Mouse (Mus musculus): ENCODE data around the gene Ctsd.

The Ctsd gene

DNA sequence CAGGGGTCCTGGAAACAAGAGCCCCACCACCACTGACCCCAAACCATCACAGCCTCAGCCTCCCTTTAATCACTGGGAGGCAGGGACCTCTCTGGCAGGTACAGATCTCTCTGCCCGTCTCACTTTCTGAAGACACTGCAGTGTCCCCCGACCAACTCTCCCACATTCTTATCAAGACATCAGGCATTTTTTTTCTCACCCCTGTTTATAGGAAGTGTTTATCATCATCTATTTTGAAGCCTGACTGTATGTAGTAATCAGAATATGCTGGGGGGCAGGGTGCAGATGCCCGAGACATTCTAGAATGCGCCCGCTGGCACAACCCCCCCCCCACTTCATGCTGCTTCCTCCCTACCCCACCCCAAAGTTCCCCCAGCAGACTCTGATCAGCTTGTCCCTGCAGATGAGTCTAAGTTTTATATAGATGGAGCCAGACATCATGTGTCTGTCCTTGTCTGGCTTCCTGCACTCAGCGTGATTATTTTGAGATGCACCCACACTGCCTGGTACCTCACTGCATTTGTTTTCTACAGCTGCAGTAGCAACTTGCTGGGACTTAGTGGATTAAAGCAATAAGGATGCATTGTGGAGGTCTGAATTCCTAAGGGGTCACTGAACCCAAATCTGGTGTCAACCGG, 12.4 kb upstream of the Ctsd start:
- no peak for DNase-seq (ENCODE audit: low spot score in 2 of 2)

DNA sequence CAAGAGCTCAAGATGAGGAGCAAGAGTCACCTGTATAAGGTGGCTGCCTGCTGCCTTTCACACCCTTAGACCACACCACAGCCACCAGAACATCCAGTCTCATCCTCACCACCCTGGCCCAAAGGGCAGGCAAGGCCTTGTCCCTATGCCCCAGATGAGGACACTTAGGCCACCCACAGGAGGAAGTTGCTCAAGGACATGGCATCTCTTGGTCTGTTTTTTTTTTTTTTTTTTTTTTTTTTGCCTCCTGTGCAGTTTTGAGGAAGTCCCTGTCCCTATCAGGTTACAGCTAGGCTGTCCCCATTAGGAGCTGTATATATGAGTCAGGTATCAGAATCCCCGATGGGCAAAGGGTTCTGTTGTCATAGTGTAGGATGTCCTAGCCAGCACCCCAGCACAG, 11.4 kb upstream of the Ctsd start:
- DNase-seq (ENCODE audit: low spot score in 2 of 2), result no peak

DNA sequence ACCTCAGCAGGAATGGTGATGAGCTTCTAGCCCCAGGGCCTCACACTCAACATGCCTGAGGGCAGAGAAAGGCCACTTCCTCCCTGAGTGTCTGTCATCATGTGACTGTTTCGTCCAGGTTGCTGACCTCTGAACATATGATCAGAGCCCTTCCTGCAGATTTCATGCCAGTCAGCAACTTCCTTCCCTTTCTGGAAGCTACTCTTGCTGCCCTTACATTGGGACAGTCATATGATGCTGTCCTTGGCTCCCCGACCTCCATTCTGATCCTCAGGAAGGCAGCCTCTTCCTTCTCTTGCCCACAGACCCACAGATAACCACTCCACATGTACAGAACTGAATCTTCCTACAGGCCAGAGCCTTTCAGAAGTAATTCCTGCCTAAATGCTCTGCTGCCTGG, 10.2 kb upstream of the Ctsd start:
- DNase-seq (ENCODE audit: low spot score in 2 of 2), result peak; percentile 43 to 60

DNA sequence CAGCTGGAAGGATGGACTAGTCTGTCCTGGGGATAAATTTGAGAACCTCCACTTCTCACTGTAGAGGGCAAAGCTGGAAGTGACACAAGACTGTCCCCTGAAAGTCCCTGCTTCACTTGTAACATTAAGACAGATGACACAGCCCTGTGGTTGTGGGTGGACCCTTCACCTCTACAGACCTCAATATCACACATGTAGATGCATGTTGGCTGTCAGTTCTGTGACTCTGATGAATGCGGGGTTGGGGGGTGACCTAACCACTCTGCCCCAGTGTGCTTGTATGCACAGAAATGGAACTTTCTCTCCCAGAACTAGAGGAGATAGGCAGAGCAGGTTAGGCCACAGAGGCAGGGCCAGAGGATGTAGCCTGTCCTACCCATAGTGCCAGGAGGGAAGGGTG, 8.8 kb upstream of the Ctsd start:
- no peak for DNase-seq (ENCODE audit: low spot score in 2 of 2)

DNA sequence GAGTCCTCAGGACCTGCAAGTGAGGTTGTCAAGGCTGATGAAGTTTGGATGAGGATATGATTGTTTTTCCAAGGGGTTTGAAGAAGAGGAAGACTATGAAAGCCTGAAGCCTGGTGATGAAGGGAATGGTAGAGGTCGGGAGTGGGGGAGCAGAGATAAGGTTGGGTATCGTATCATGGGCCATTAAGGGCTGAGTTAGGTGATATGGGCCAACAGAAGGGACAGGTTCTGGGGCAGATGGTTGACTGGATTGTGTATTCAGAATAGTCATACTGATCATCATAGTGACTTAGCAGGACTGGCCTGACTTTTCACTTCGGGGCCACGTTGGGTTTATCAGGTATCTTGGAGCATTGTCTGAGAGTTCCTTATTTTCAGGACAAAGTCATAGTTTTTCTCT, 7.6 kb upstream of the Ctsd start:
- DNase-seq (ENCODE audit: low spot score in 2 of 2), result no peak

DNA sequence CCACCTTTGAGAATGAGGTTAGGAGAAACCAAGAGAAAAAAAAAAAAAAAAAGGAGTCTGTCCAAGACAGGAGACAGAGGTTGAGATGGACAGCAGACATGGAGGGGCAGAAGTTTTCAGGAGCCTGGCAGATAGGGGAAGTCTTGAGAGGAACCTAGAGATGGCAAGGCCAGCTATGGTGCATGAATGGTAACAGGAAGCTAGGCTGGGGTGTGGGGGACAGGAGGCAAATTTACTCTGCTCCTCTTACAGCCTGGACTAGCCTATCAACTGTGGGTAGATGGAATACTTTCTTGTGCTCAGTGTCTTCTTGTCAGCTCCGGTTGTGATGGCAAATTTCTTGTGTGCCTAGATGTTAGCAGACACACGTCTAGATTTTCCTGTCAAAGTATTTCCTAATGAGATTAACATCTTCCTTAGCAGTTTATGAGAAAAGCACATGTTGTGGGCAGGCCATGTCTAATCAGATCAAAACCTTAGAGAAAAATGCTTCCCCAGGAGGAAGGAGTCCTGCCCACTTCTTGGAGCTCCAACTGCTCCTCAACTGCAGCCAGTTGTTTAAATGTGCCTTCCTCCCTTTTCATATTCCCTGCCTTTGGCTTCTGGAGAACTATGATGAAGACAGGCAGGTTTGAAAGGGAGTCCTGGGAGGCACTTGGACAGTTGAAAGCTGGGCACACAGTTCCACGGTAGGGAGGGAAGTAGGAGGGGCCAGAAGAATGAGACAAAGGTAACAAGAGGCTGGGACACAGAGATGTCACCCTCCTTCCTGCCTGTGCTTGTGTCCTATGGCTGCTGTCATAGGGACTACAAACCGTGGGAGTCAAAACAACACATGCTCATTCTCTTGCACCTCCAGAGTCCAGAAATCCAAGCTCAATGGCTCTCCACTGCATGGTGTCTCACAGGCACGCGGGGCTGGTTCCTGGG, 6.7 kb upstream of the Ctsd start:
- DNase-seq (ENCODE audit: low spot score in 2 of 2), result peak in 1 of 2 experiments; percentile 70

DNA sequence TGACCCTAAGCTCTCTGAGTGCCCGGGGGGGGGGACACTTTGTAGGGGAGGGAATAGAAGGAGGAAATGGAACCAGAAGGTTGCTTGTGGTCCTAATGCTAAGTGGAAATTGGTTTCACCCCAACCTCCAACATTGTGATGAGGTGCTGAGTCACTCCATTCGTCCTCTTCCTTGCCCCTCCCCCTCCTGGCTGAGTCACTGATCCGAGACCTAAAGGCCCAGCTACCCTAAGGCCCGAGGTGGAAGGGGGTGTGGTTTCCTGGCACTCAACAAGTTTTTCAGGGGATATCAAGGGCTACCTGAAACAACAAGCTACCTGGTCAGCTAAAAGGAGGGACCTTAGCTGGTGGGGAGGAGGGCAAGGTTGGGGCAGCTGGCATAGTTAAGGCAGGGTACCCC, 5.4 kb upstream of the Ctsd start:
- DNase-seq (ENCODE audit: low spot score in 2 of 2), result no peak

DNA sequence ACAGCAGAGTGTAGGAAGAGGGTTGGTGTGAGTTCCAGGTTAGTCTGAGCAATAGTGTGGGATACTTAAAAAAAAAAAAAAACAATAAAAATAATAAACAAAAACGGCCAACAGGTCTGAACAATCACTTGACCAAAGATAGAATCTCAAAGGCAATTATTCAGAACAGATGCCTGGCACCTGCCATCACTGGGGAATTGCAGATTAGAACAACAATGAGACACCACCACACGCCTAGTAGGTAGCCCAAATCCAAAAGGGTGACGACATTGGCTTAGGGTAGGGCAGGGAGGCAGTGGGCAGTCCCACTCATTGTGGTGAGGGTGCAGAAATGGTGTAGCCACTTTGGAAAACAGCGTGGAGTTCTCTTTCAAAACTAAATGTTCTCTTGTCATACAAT, 3.8 kb upstream of the Ctsd start:
- no peak for DNase-seq (ENCODE audit: low spot score in 2 of 2)

DNA sequence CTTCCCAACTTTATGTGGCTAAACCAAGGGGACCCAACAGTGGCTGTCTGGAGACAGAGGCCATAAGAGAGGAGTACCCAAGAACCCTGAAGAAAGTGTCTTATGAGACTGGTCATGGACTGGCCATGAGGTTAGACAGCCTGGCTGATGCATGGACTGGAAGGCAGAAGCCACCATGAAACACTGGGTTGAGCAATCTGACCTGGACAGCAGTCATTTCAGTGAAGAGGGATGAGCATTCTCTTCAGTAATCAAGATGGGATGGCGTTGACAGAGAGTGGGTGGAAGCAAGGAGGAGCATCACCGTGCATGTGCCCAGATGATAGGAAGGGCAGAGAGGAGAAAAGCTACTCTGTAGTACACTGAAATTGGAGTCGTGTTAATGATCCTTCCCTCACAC, 3.3 kb upstream of the Ctsd start:
- no peak for DNase-seq (ENCODE audit: low spot score in 2 of 2)

DNA sequence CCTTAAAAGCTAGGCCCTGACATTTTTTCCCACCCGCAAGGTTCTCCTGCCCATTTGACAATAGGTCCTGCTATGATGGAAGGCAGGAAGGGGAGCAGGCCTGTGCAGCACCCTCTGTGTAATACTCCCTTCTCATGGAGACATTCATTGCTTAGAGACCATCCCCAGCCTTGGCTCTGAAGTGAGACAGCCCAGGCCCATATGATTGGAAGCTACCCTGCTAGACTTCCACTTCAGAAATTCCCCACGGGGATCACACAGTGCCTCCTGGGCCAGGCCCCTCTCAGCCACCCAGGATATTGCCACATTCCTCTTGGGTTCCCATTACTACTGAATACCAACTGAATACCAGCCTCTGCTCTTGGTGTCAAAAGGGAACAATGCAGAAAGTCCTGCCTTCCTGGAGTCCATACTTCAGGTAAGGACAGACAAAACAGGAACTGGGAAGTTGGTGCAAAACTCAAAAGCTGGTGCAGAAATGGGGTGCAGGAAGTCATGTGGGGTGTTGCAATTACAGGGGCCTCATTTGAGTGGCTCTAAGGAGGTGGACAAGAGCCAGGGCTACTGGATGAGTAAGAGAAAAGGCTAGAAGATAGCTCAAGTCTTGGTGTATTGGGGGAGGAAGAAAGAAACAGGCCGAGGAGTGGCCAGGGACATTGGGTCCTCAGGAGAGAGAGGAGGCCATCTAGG, 2.3 kb upstream of the Ctsd start:
- DNase-seq (ENCODE audit: low spot score in 2 of 2), result no peak

DNA sequence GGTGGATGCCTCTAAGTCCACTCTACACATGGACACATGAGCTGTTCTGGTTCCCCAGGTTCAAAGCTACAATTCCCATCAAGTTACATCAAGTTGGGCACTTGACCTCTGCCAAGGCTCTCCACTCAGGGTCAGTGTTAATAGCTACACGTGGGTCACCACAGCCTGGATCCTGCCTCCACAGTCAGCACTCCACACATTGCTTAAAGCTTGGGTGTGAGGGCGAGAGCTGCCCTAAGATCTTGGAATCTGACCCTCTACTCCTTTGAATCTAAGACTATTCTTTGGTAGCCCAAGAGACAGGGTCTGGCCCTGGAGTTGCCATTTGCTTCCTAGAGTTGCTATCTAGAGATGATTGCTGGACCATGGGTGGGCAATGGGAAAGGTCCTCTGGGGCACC, 902 bp upstream of the Ctsd start:
- no peak for DNase-seq (ENCODE audit: low spot score in 2 of 2)

DNA sequence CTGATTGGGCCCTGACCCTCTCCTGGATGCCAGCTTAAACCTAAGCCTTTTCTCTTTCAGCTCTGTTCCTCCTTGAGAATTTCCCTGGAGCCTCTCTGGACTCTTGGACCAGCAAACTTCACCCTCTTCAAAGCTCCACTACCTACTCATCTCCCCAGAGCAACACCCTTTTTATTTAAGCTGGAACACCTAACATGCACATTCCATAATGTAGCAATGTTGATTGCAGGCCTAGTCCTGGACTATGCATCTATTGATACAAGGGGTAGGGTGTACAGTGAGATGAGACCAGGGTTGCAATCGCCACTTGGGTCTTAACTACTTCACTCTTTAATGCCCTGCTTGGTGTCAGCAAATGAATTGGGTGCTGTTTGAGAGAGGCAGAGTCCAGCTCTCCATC, 360 bp upstream of the Ctsd start:
- no peak for DNase-seq (ENCODE audit: low spot score in 2 of 2)

DNA sequence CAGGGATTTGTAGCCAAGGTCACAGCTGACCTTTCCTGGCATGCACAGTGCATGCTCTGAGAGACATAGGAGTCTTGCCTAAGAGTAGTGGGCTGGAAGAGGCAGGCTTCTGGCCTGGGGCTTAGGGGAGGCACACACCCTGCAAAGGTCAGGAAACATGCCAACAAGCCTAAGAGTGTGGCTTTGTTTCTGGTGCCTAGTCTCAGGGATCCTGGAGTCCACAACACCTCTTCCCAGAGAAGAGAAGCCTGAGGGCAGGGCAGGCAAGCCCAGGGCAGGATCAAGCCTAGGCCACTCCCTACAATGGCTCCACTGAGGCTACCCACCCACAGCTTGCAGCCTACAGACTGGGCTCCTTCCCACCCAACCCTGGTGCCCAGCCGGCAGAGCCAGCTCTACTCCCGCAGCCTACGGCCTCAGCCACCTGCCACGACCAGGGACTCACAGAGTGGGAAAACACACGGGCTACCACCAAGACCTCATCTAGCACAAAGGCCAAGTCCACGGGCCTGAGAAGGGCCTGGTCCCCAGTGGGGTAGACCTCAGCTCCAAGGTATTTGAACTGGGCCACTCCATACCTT, 1.1 kb downstream of the Ctsd start:
- no peak for DNase-seq (ENCODE audit: low spot score in 2 of 2)

DNA sequence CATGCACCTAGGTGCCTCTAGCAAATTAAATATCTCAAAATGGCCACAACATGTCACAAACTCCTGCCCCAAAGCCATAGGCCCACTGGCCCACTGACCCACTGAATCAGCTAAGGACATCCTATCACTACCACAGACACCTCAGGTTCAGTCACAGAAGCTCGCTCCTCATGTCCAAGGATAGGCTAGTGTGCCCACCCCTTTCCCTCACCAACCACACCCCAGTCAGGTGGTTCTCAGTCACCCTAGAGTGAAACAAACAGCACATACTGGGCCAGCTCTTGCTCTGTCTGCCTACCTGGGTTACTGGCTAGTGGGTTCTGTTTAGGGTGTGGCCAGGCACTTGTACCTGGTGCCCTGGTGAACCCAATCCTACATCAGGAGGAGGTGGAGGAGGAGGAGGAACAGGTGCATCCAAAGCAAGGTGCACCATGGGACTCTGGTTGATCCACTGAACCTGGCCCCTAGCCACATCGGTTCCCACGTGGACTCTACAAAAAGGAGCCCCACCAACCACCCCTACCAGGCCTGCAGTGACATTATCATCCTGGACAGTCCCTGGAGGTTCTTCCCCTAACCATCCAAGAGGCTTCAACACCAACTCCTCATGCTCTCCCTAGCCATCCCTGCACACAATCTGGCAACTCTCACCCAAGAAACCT, 2.0 kb downstream of the Ctsd start:
- DNase-seq (ENCODE audit: low spot score in 2 of 2), result no peak

DNA sequence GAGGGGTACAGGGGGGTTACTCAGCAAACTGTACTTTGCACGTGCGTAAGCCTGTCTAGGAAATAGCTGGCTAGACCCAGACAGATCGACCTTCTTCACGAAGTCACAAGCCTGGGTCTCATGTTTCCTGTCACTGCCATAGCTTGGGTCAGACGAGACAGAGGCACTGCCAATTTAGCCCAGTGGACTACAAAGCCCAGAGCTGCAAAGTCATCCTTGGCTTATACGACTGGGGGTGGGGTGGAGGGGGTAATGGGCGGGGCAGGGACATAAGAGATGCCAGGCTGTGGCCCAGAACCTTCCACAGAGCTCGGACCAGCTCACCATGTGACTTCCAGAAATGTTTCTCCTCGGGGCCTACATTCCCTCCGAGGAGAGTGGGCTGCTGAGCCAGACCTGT, 3.5 kb downstream of the Ctsd start:
- DNase-seq (ENCODE audit: low spot score in 2 of 2), result no peak

DNA sequence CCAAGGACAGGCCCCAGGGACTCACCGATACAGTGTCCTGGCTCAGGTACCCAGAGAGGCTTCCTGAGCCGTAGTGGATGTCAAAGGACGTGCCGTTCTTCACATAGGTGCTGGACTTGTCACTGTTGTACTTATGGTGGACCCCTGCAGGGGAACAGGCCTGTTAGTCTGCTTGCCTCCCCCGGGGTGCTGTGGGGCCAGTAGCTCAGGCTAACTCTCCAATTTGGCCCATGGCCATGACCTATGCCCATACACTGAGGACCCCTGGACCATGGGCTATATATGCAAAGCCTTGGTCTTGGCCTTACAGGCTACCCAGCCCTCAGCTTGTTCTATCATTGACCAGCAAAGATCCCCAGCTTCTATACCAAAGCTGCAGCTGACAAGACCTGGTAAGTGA, 5.3 kb downstream of the Ctsd start, which contains the start of gene Gm49369:
Gene Gm49369, minus strand, starts transcription at position 101 of the 400 bp plus-strand sequence.
- DNase-seq (ENCODE audit: low spot score in 2 of 2), result no peak

DNA sequence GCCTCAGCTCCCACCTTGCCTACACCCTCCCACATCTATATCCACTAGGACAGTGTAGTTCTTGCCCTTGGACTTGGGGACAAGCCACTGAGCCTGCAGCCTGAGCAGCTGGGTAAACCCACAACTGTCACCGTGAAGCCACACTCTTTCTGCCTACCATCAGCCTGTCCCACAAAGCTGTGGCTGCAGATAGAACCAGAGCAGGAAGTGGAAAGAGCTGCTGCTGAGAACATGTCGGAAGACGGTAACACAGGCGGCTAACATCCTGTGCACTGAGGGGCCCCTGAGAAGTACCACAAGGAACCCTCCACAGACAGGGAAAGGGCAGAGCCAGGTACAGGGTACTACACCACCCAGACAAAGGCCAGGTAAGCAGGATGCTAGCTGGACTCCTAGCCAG, 6.7 kb downstream of the Ctsd start:
- no peak for DNase-seq (ENCODE audit: low spot score in 2 of 2)

DNA sequence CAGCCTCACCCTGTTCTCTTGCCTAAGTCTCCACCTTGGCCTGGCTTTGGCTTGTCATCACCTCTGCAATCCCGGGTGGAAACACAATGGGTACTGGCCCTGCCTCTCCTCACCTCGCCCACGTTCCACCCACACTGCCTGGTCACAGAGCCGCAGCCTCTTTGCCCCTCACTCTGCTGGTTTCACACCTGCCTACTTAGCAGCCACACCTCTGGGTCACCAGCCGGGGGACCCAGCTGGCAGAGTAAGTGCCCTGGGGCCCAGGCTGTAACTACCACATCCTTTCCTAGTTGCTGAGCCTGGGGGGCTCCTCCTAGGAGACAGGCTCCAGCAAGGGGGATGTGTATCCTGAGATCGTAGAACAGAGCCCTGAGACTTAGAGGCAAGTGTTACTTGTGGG, 8.7 kb downstream of the Ctsd start:
- no peak for DNase-seq (ENCODE audit: low spot score in 2 of 2)

DNA sequence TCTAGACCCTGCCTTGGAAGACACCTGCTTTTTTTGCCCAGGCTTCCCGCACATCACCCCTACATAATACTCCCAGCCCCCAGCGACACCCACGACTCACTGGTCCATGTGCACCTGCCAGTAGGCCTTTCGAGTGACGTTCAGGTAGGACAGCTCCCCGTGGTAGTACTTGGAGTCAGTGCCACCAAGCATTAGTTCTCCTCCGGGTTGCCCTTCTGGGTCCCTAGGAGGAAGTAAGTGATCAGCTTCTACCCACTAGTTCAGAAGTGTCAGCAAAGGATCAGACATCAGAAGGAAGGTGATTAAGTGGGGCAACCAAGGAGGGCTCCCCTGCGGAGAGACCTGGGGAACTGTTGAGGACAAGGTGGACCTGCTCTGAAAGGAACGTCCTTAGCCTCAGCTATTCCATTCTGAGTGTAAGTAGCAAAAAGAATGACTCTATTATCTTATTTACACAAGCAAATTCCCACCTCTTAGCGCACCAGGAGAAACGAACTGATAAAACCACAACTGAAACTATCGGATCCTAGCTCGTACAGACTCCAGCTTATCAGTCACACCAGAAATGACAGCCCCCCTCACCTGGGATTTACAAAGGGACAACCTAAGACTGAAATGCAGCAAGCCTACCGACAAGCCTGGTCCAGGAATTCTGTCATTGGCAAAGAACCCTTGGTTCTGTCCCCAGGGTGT, 10.5 kb downstream of the Ctsd start:
- no peak for DNase-seq (ENCODE audit: low spot score in 2 of 2)

DNA sequence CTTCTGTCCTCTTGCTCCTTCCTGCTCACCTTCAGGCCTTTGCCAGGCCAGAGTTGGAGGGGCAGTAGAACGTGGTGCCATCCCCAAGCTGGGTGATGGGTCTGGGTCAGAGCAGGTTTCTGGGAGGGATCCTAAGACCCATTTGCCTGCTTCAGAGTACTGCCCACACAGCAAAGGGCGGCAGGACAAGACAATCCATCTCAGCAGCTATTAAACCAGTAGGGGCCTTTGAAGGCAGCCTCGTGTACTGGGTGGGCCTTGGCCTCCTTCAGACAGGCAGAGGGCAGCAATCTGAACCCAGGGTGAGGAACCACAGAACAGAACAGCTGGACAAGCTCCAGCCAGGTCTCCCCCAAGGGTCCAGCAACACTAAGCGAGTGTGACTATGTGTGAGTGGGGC, 11.7 kb downstream of the Ctsd start:
- no peak for DNase-seq (ENCODE audit: low spot score in 2 of 2)

DNA sequence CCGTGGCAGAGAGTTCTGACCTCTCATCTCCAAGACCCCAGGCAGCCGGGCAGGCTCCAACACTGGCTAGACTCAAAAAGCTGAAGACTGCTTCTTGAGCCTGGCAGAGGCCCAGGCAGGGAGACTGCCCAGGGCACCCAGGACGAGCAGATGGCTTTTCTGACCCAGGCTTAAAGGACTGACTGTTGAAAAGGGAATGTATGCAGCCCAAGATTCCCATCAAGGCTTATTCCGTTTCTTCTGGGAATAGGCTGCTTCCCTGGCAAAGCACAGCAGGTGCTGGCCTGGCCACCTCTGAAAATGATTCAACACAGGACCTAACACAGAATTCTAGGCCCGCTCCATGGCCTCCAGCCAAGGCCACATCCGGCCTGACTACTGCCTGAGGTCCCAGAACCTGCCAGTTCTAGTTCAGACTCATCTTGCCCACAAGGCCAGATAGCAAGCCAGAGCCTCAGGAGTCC, 12.5 kb downstream of the Ctsd start:
- peak; percentile 62 to 65 for DNase-seq (ENCODE audit: low spot score in 2 of 2)

Data from heart, adult 9 months (tissue).